Mouse (Mus musculus) lung, adult 2 months (tissue): ENCODE results near the gene Inava.

Experiments
- CTCF ChIP-seq: fragments of 200-500 bp; IDR thresholded peaks from 2 replicates; pipeline ENCODE4 v1.5.1; 2011; ENCODE audit warnings: mild to moderate bottlenecking, low read length, control low read depth; ENCODE audit not compliant: insufficient read depth
- POLR2A ChIP-seq: fragments of 200-500 bp; IDR thresholded peaks from 2 replicates; pipeline ENCODE4 v1.6.1; 2011; ENCODE audit warnings: low read depth, mild to moderate bottlenecking, control low read depth, low read length, borderline replicate concordance; ENCODE audit errors: extremely low read depth

GRCm38 (mm10) chr1:136238495-136238894, 4.4 kb upstream of the Inava start:
- TF ChIP-seq CTCF = no peak
- TF ChIP-seq POLR2A = no peak
